Mouse (Mus musculus): ENCODE measurements around the gene Glis3. TPM values are rescaled to one million over a fixed set of nuclear protein-coding genes. Genes with fewer than 3 reads are reported as not detected.

Glis3 gene
- polyA plus RNA-seq, 1 experiment from 2014 or later: 0.36 TPM

GRCm38 (mm10) chr19:28424180-28424579 is 255.7 kb downstream of the Glis3 start:
- Histone ChIP-seq H3K9ac (replicated peaks) (no peak overlapping the region), H3K9me3 (ENCODE audit: low read length) (no peaks in the 10 kb centered on the region), H3K4me1 (ENCODE audit: insufficient read depth) (no peaks in the 10 kb centered on the region), H3K4me2 (ENCODE audit: low read depth, low read length) (no peak overlapping the region), H3K27me3 (ENCODE audit: insufficient read depth, low read length) (no peaks in the 10 kb centered on the region), H3K4me3 (ENCODE audit: low read depth, low read length) (no peak overlapping the region), H3K27ac (ENCODE audit: low read depth) (no peak overlapping the region), H3K36me3 (replicated peaks; ENCODE audit: insufficient read depth, low read length) (no peaks in the 10 kb centered on the region)
- peak; percentile 14 for DNase-seq
- ATAC-seq: no peak
- TF ChIP-seq CTCF (IDR thresholded peaks at IDR 0.05; ENCODE audit: low read depth) (no peak), EP300 (IDR thresholded peaks at IDR 0.05; ENCODE audit: low read depth) (no peak)
- 36% methylated on average over 5 of the region's 5 CpGs for WGBS (ENCODE audit: insufficient replicate concordance)

DNA sequence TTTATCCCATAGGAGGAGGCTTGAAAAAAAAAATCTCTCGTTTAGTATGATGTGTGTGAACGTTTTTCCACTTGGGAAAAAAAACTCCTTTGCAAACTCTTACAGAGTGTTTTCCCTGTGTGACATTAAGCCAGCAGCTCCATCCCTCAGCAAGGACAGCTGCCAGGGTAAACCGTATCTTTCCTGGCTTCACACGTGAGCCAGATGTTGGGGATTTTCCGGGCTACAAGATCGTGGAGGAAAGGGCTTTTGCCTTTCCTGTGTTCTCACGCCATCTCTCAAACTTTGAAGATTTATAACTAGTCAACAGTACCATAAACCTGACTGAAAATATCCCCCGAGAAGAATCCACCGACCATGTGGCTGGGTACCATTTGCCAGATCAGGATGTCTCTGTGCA is 256.9 kb downstream of the Glis3 start:
- TF ChIP-seq CTCF (IDR thresholded peaks at IDR 0.05; ENCODE audit: low read depth): no peak
- no peak for TF ChIP-seq EP300 (IDR thresholded peaks at IDR 0.05; ENCODE audit: low read depth)
- no peaks in the 10 kb centered on the region for H3K9me3 ChIP-seq (ENCODE audit: low read length)
- H3K27me3 ChIP-seq (ENCODE audit: insufficient read depth, low read length): no peaks in the 10 kb centered on the region
- H3K4me3 ChIP-seq (ENCODE audit: low read depth, low read length): no peak overlapping the region
- no peak overlapping the region for H3K9ac ChIP-seq (replicated peaks)
- no peak for ATAC-seq
- no peak overlapping the region for H3K27ac ChIP-seq (ENCODE audit: low read depth)
- WGBS (ENCODE audit: insufficient replicate concordance): 32% methylated on average over 9 of the region's 9 CpGs
- DNase-seq: no peak
- no peaks in the 10 kb centered on the region for H3K36me3 ChIP-seq (replicated peaks; ENCODE audit: insufficient read depth, low read length)
- no peaks in the 10 kb centered on the region for H3K4me1 ChIP-seq (ENCODE audit: insufficient read depth)
- H3K4me2 ChIP-seq (ENCODE audit: low read depth, low read length): no peak overlapping the region

DNA sequence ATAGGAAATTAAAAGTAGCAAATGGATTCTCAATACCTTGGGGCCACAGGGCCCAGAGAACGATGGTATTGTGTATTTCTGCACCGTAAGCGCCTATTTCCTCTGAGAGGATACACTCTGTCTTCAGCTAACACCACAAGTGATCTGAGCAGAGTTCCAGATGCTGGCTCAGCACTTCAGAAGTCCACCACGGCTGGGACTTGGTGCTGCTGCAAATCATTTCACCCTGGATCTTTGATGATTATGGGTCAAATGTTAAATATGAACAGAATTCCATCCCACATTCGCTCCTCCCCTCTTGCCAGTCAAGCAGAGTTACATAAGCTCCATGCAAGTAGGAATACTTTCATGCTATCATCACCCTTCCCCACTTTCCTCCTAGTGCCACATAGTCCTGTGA is 263.8 kb downstream of the Glis3 start:
- TF ChIP-seq EP300 (IDR thresholded peaks at IDR 0.05; ENCODE audit: low read depth) (no peak), CTCF (IDR thresholded peaks at IDR 0.05; ENCODE audit: low read depth) (no peak)
- no peaks in the 10 kb centered on the region for H3K9me3 ChIP-seq (ENCODE audit: low read length)
- no peaks in the 10 kb centered on the region for H3K4me1 ChIP-seq (ENCODE audit: insufficient read depth)
- no peak for ATAC-seq
- 82% methylated on average over 5 of the region's 5 CpGs for WGBS (ENCODE audit: insufficient replicate concordance)
- no peaks in the 10 kb centered on the region for H3K27me3 ChIP-seq (ENCODE audit: insufficient read depth, low read length)
- no peak overlapping the region for H3K27ac ChIP-seq (ENCODE audit: low read depth)
- no peak overlapping the region for H3K4me2 ChIP-seq (ENCODE audit: low read depth, low read length)
- no peak for DNase-seq
- H3K9ac ChIP-seq (replicated peaks): no peak overlapping the region
- no peaks in the 10 kb centered on the region for H3K36me3 ChIP-seq (replicated peaks; ENCODE audit: insufficient read depth, low read length)
- no peak overlapping the region for H3K4me3 ChIP-seq (ENCODE audit: low read depth, low read length)

- Histone ChIP-seq H3K27me3 (ENCODE audit: insufficient read depth, low read length) (no peaks in the 10 kb centered on the region), H3K4me2 (ENCODE audit: low read depth, low read length) (no peak overlapping the region), H3K36me3 (replicated peaks; ENCODE audit: insufficient read depth, low read length) (no peaks in the 10 kb centered on the region), H3K4me3 (ENCODE audit: low read depth, low read length) (no peak overlapping the region), H3K27ac (ENCODE audit: low read depth) (no peak overlapping the region), H3K9me3 (ENCODE audit: low read length) (no peaks in the 10 kb centered on the region), H3K9ac (replicated peaks) (no peak overlapping the region), H3K4me1 (ENCODE audit: insufficient read depth) (no peaks in the 10 kb centered on the region)
- 75% methylated on average over 3 of the region's 3 CpGs for WGBS (ENCODE audit: insufficient replicate concordance)
- TF ChIP-seq CTCF (IDR thresholded peaks at IDR 0.05; ENCODE audit: low read depth) (no peak), EP300 (IDR thresholded peaks at IDR 0.05; ENCODE audit: low read depth) (no peak)
- DNase-seq (no peak), ATAC-seq (no peak)
These were observed 271.1 kb downstream of the Glis3 start for GRCm38 (mm10) chr19:28408787-28409186.

- no peak overlapping the region for H3K9ac ChIP-seq (replicated peaks)
- no peaks in the 10 kb centered on the region for H3K27me3 ChIP-seq (ENCODE audit: insufficient read depth, low read length)
- WGBS (ENCODE audit: insufficient replicate concordance): 66% methylated on average over 6 of the region's 6 CpGs
- H3K36me3 ChIP-seq (replicated peaks; ENCODE audit: insufficient read depth, low read length): no peaks in the 10 kb centered on the region
- no peak for DNase-seq
- no peak for TF ChIP-seq EP300 (IDR thresholded peaks at IDR 0.05; ENCODE audit: low read depth)
- no peak overlapping the region for H3K27ac ChIP-seq (ENCODE audit: low read depth)
- no peaks in the 10 kb centered on the region for H3K9me3 ChIP-seq (ENCODE audit: low read length)
- no peak overlapping the region for H3K4me3 ChIP-seq (ENCODE audit: low read depth, low read length)
- no peaks in the 10 kb centered on the region for H3K4me1 ChIP-seq (ENCODE audit: insufficient read depth)
- ATAC-seq: no peak
- no peak overlapping the region for H3K4me2 ChIP-seq (ENCODE audit: low read depth, low read length)
These were observed 276.9 kb downstream of the Glis3 start for GRCm38 (mm10) chr19:28402956-28403355.

- H3K4me1 ChIP-seq (ENCODE audit: insufficient read depth): 0 out of 2 replicates have a peak, but pooled peaks cover 2% of the 10 kb centered on the region
- ATAC-seq (no peak), DNase-seq (no peak)
- H3K27ac ChIP-seq (ENCODE audit: low read depth): no peak overlapping the region
- H3K9me3 ChIP-seq (ENCODE audit: low read length): no peaks in the 10 kb centered on the region
- no peaks in the 10 kb centered on the region for H3K36me3 ChIP-seq (replicated peaks; ENCODE audit: insufficient read depth, low read length)
- no peak overlapping the region for H3K9ac ChIP-seq (replicated peaks)
- H3K4me3 ChIP-seq (ENCODE audit: low read depth, low read length): no peak overlapping the region
- H3K27me3 ChIP-seq (ENCODE audit: insufficient read depth, low read length): no peaks in the 10 kb centered on the region
- WGBS (ENCODE audit: insufficient replicate concordance): 79% methylated on average over 1 of the region's 1 CpGs
- no peak overlapping the region for H3K4me2 ChIP-seq (ENCODE audit: low read depth, low read length)
- TF ChIP-seq EP300 (IDR thresholded peaks at IDR 0.05; ENCODE audit: low read depth): no peak
- TF ChIP-seq CTCF (IDR thresholded peaks at IDR 0.05; ENCODE audit: low read depth): no peak
These were observed 284.4 kb downstream of the Glis3 start for GRCm38 (mm10) chr19:28395584-28395861.
